Mouse (Mus musculus): ENCODE results near the gene Slc4a7.
A peak's percentile ranks its signal among the peaks of the same experiment; 100 is the strongest.

Slc4a7 gene

GRCm38 (mm10) chr14:14701710-14702329, at the start of gene Slc4a7:
Gene Slc4a7, plus strand, starts transcription at chr14:14702279.
- DNase-seq (ENCODE audit: low read depth, low spot score), result no peak

- no peak for DNase-seq (ENCODE audit: low read depth, low spot score)
Measured at GRCm38 (mm10) chr14:14670597-14670996, 31.5 kb upstream of the Slc4a7 start.

- no peak for DNase-seq (ENCODE audit: low read depth, low spot score)
Measured at GRCm38 (mm10) chr14:14681611-14682010, 20.5 kb upstream of the Slc4a7 start.

GRCm38 (mm10) chr14:14684771-14685170, 17.3 kb upstream of the Slc4a7 start:
- DNase-seq (ENCODE audit: low read depth, low spot score), result no peak

- no peak for DNase-seq (ENCODE audit: low read depth, low spot score)
Measured at GRCm38 (mm10) chr14:14686101-14686551, 16.0 kb upstream of the Slc4a7 start.

- no peak for DNase-seq (ENCODE audit: low read depth, low spot score)
Measured at GRCm38 (mm10) chr14:14687258-14687890, 14.7 kb upstream of the Slc4a7 start.

GRCm38 (mm10) chr14:14702399-14703345, 593 bp downstream of the Slc4a7 start:
- peak; percentile 96 for DNase-seq (ENCODE audit: low read depth, low spot score)

- peak; percentile 47 for DNase-seq (ENCODE audit: low read depth, low spot score)
Measured at GRCm38 (mm10) chr14:14703346-14703871, 1.3 kb downstream of the Slc4a7 start.

GRCm38 (mm10) chr14:14704651-14705050, 2.6 kb downstream of the Slc4a7 start:
- no peak for DNase-seq (ENCODE audit: low read depth, low spot score)

GRCm38 (mm10) chr14:14705126-14705525, 3.0 kb downstream of the Slc4a7 start:
- DNase-seq (ENCODE audit: low read depth, low spot score), result no peak

GRCm38 (mm10) chr14:14706381-14706780, 4.3 kb downstream of the Slc4a7 start:
- peak; percentile 42 for DNase-seq (ENCODE audit: low read depth, low spot score)

GRCm38 (mm10) chr14:14707061-14707460, 5.0 kb downstream of the Slc4a7 start:
- DNase-seq (ENCODE audit: low read depth, low spot score), result peak; percentile 48

GRCm38 (mm10) chr14:14709021-14709420, 6.9 kb downstream of the Slc4a7 start:
- no peak for DNase-seq (ENCODE audit: low read depth, low spot score)

- peak; percentile 42 for DNase-seq (ENCODE audit: low read depth, low spot score)
Measured at GRCm38 (mm10) chr14:14714130-14714529, 12.1 kb downstream of the Slc4a7 start.

GRCm38 (mm10) chr14:14715794-14716193, 13.7 kb downstream of the Slc4a7 start:
- peak; percentile 31 for DNase-seq (ENCODE audit: low read depth, low spot score)

- DNase-seq (ENCODE audit: low read depth, low spot score), result peak; percentile 26
Measured at GRCm38 (mm10) chr14:14716843-14717242, 14.8 kb downstream of the Slc4a7 start.

GRCm38 (mm10) chr14:14718556-14718955, 16.5 kb downstream of the Slc4a7 start:
- DNase-seq (ENCODE audit: low read depth, low spot score), result no peak

GRCm38 (mm10) chr14:14781169-14781568, 79.1 kb downstream of the Slc4a7 start:
- DNase-seq (ENCODE audit: low read depth, low spot score), result no peak

GRCm38 (mm10) chr14:14784223-14784622, 82.1 kb downstream of the Slc4a7 start:
- DNase-seq (ENCODE audit: low read depth, low spot score), result no peak

GRCm38 (mm10) chr14:14786979-14787378, 84.9 kb downstream of the Slc4a7 start:
- DNase-seq (ENCODE audit: low read depth, low spot score), result no peak

GRCm38 (mm10) chr14:14789840-14790470, 87.9 kb downstream of the Slc4a7 start:
- DNase-seq (ENCODE audit: low read depth, low spot score), result no peak
